Mouse (Mus musculus) heart, postnatal 36 days (tissue): ENCODE data around the gene Casz1. TPM values are rescaled to one million over a fixed set of nuclear protein-coding genes. Genes with fewer than 3 reads are reported as not detected.

Source experiments
- DNase-seq, 2 experiments: peaks; one replicate each; pipeline ENCODE4 v3.0.0; 2021 to 2022
- intact Hi-C: fragments of 180-260 bp; cut with DNase I; formaldehyde crosslinking; loops from one replicate; pipeline ENCODE4 v1.15.1; 2025
- total RNA-seq, 2 experiments: library from RNA; stranded (reverse); gene quantifications; 2 replicates each; pipeline ENCODE4 v1.2.3; 2021

Casz1 gene
- total RNA-seq, 2 experiments from 2014 or later, result 38.7 to 45.3 TPM

- intact Hi-C loops, result no loop called here
- DNase-seq, result no peak
Measured at GRCm38 (mm10) chr4:148797475-148798324, 6.5 kb upstream of the Casz1 start.

GRCm38 (mm10) chr4:148803031-148803430 lies 1.2 kb upstream of the Casz1 start:
- no peak for DNase-seq
- intact Hi-C loops, result no loop called here

- intact Hi-C loops, result loop anchor here (1.0 to 2.0 kb wide), 2 partner anchors 61 to 111 kb away; no protein-coding TSS in a partner anchor
Measured at GRCm38 (mm10) chr4:148803636-148804035, 593 bp upstream of the Casz1 start.

GRCm38 (mm10) chr4:148804780-148805160 lies 541 bp downstream of the Casz1 start:
- peak in 1 of 2 experiments; percentile 15 for DNase-seq
- intact Hi-C loops, result loop anchor here (1.0 to 5.0 kb wide), 5 partner anchors 62 to 273 kb away; no protein-coding TSS in a partner anchor

More at GRCm38 (mm10) chr4:148803636-148804035, 593 bp upstream of the Casz1 start:
- DNase-seq, result no peak

GRCm38 (mm10) chr4:148805161-148805810 lies 1.1 kb downstream of the Casz1 start:
- intact Hi-C loops, result loop anchor here (2.0 to 5.0 kb wide), 4 partner anchors 62 to 272 kb away; no protein-coding TSS in a partner anchor

GRCm38 (mm10) chr4:148805811-148806747 lies 1.9 kb downstream of the Casz1 start:
- intact Hi-C loops, result loop anchor here (2.0 to 5.0 kb wide), 5 partner anchors 63 to 271 kb away; no protein-coding TSS in a partner anchor
- peak; percentile 18 to 62 for DNase-seq

More at GRCm38 (mm10) chr4:148805161-148805810, 1.1 kb downstream of the Casz1 start:
- peak; percentile 47 to 68 for DNase-seq

GRCm38 (mm10) chr4:148806836-148807235 lies 2.6 kb downstream of the Casz1 start:
- intact Hi-C loops, result loop anchor here (2.0 to 5.0 kb wide), 4 partner anchors 75 to 270 kb away; no protein-coding TSS in a partner anchor
- DNase-seq, result peak; percentile 52 to 68

- intact Hi-C loops, result loop anchor here (2.0 to 5.0 kb wide), 4 partner anchors 75 to 270 kb away; no protein-coding TSS in a partner anchor
Measured at GRCm38 (mm10) chr4:148807397-148807796, 3.2 kb downstream of the Casz1 start.

GRCm38 (mm10) chr4:148808839-148809238 lies 4.6 kb downstream of the Casz1 start:
- intact Hi-C loops, result loop anchor here (5.0 kb wide), 3 partner anchors 73 to 268 kb away; no protein-coding TSS in a partner anchor
- no peak for DNase-seq

More at GRCm38 (mm10) chr4:148807397-148807796, 3.2 kb downstream of the Casz1 start:
- no peak for DNase-seq

GRCm38 (mm10) chr4:148810706-148811105 lies 6.5 kb downstream of the Casz1 start:
- DNase-seq, result no peak
- intact Hi-C loops, result loop anchor here (10.0 kb wide), 1 partner anchor 54 kb away; no protein-coding TSS in a partner anchor

- peak; percentile 55 to 70 for DNase-seq
- intact Hi-C loops, result loop anchor here (10.0 kb wide), 1 partner anchor 53 kb away; no protein-coding TSS in a partner anchor
Measured at GRCm38 (mm10) chr4:148811940-148812339, 7.7 kb downstream of the Casz1 start.

- intact Hi-C loops, result loop anchor here (10.0 kb wide), 1 partner anchor 52 kb away; no protein-coding TSS in a partner anchor
- no peak for DNase-seq
Measured at GRCm38 (mm10) chr4:148813247-148813646, 9.0 kb downstream of the Casz1 start.

GRCm38 (mm10) chr4:148816556-148816955 lies 12.3 kb downstream of the Casz1 start:
- no peak for DNase-seq
- intact Hi-C loops, result loop anchor here (10.0 kb wide), 1 partner anchor 48 kb away; no protein-coding TSS in a partner anchor

- intact Hi-C loops, result loop anchor here (10.0 kb wide), 1 partner anchor 47 kb away; no protein-coding TSS in a partner anchor
- DNase-seq, result no peak
Measured at GRCm38 (mm10) chr4:148818161-148818560, 13.9 kb downstream of the Casz1 start.

GRCm38 (mm10) chr4:148820171-148820570 lies 15.9 kb downstream of the Casz1 start:
- intact Hi-C loops, result no loop called here
- DNase-seq, result no peak

- no peak for DNase-seq
- intact Hi-C loops, result no loop called here
Measured at GRCm38 (mm10) chr4:148823281-148823680, 19.1 kb downstream of the Casz1 start.

GRCm38 (mm10) chr4:148830350-148830749 lies 26.1 kb downstream of the Casz1 start:
- DNase-seq, result peak in 1 of 2 experiments; percentile 25
- intact Hi-C loops, result no loop called here

- peak; percentile 34 to 50 for DNase-seq
- intact Hi-C loops, result no loop called here
Measured at GRCm38 (mm10) chr4:148833245-148833990, 29.2 kb downstream of the Casz1 start.

- intact Hi-C loops, result loop anchor here (2.0 kb wide), 1 partner anchor 18 kb away; no protein-coding TSS in a partner anchor
- peak; percentile 36 to 46 for DNase-seq
Measured at GRCm38 (mm10) chr4:148836391-148836790, 32.2 kb downstream of the Casz1 start.
